Mouse (Mus musculus) forebrain, embryonic 15.5 days (tissue): ENCODE measurements around the gene Kif1b. TPM values are rescaled to one million over a fixed set of nuclear protein-coding genes. Genes with fewer than 3 reads are reported as not detected.

Experiments used
- ATAC-seq: fragments of 200-750 bp; cut with Nextera tagmentation; replicated peaks from 2 replicates; pipeline ENCODE4 v1.8.0; 2017; ENCODE audit warnings: mild to moderate bottlenecking, moderate TSS enrichment, moderate library complexity
- H3K27ac ChIP-seq: fragments of 300-500 bp; sonication (generic); replicated peaks from 2 replicates; pipeline ENCODE4 v1.5.1; 2015; ENCODE audit warnings: mild to moderate bottlenecking, inconsistent platforms
- H3K27me3 ChIP-seq: fragments of 300-500 bp; sonication (generic); 2 replicates; pipeline ENCODE4 v1.6.1; 2015; ENCODE audit warnings: inconsistent platforms
- H3K36me3 ChIP-seq: fragments of 300-500 bp; sonication (generic); 2 replicates; pipeline ENCODE4 v1.6.1; 2015; ENCODE audit warnings: mild to moderate bottlenecking, inconsistent platforms
- H3K4me1 ChIP-seq: fragments of 300-500 bp; sonication (generic); 2 replicates; pipeline ENCODE4 v1.6.1; 2015; ENCODE audit warnings: inconsistent platforms
- H3K4me2 ChIP-seq: fragments of 300-500 bp; sonication (generic); replicated peaks from 2 replicates; pipeline ENCODE4 v1.6.1; 2015; ENCODE audit warnings: mild to moderate bottlenecking, inconsistent platforms
- H3K4me3 ChIP-seq: fragments of 300-500 bp; sonication (generic); 2 replicates; pipeline ENCODE4 v1.5.1; 2015; ENCODE audit warnings: mild to moderate bottlenecking, inconsistent platforms
- H3K9ac ChIP-seq: fragments of 300-500 bp; sonication (generic); replicated peaks from 2 replicates; pipeline ENCODE4 v1.6.1; 2015; ENCODE audit warnings: mild to moderate bottlenecking, inconsistent platforms
- H3K9me3 ChIP-seq: fragments of 300-500 bp; sonication (generic); 2 replicates; pipeline ENCODE4 v1.6.1; 2016; ENCODE audit warnings: inconsistent platforms
- WGBS: fragments of 180-500 bp; shearing (Covaris S2); methylation state at CpG from one replicate; pipeline ENCODE4 v1.1.7; 2015; ENCODE audit warnings: mixed read lengths; 5-methylcytosine and 5-hydroxymethylcytosine counted together
- polyA plus RNA-seq: library from polyadenylated mRNA; unstranded; fragments of >200 nt; fragmentation: Nextera tagmentation; extraction: Ambion mirVana; gene quantifications from 2 replicates; pipeline ENCODE4 v1.2.1, GENCODE M21; 2015

Gene Kif1b
- polyA plus RNA-seq, 1 experiment from 2014 or later = 141 TPM

DNA sequence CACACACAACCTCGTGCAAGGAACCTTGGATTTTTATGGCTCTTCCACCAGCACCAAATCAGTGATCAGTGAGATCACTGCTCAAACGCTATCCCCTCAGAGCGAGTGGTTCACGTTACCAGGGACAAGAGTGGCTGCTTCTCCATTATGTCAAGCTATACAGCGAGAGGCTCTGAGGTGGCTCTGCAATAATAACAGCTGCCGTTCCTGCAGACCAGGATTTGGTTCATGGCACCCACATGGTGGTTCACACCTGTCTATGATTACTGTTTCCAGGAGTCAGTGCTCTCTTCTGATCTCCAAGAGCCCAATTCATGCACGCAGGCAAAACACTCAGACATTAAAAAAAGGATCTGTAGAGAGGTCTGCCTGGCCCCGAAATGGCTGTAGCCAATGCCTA is 169.0 kb downstream of the Kif1b start:
- Histone ChIP-seq H3K27ac (no peak overlapping the region), H3K9me3 (no peaks in the 10 kb centered on the region), H3K36me3 (no peaks in the 10 kb centered on the region), H3K4me2 (no peak overlapping the region), H3K4me3 (no peak overlapping the region), H3K9ac (no peak overlapping the region), H3K4me1 (peaks cover 8% of the 10 kb centered on the region), H3K27me3 (no peaks in the 10 kb centered on the region)
- WGBS = 88% methylated on average over 8 of the region's 8 CpGs
- no peak for ATAC-seq

DNA sequence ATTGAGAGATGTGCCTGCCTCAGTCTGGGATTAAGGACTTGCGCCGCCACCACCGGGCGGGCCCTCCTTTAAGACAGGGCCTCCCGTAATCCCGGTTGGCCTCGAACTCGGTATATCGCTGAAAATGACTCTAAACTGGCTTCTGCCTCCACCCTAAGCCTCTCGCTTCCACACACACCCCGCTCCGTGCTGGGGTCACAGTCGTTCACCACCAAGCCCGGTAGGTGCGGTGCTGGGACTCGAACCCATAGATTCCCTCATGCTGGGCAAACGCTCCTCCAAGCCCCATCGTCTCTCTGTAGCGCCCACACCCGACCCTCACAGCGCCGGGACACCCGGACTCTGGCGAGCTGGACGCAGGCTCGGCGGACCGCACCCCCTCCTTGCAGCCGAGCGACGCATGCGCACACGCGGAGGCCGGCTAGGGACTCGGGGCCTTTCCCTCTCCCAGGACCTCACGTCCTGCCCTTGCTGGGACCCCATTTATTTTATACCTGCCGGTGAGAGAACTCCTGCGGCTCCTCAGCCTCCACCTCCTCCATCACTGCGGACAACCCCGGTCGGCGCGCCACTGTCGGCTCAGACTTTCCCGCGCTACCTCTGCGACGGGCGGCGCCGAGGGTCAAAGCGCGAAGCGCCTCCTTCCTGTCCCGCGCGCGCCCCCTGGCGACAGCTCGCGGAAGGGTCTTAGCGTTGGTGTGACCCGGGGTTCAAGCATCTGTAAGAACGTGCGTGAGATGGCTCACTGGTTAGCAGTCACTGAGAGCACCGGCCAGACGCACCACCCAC is 170.3 kb downstream of the Kif1b start, which contains the start of gene Cenps:
TSS of gene Cenps (minus strand) at position 648 of the 789 bp plus-strand sequence.
- peak within 1 kb of the TSS; percentile 87 for H3K27ac ChIP-seq
- peak within 1 kb of the TSS; percentile 66 for H3K9ac ChIP-seq
- H3K4me1 ChIP-seq = peaks cover 8% of the 10 kb centered on the region
- peak within 1 kb of the TSS; percentile 79 for H3K4me2 ChIP-seq
- peak within 1 kb of the TSS; percentile 69 for H3K4me3 ChIP-seq
- H3K9me3 ChIP-seq = no peaks in the 10 kb centered on the region
- H3K27me3 ChIP-seq = no peaks in the 10 kb centered on the region
- under 1% methylated on average over 68 of the region's 68 CpGs for WGBS
- no peaks in the 10 kb centered on the region for H3K36me3 ChIP-seq
- ATAC-seq = peak; percentile 90

DNA sequence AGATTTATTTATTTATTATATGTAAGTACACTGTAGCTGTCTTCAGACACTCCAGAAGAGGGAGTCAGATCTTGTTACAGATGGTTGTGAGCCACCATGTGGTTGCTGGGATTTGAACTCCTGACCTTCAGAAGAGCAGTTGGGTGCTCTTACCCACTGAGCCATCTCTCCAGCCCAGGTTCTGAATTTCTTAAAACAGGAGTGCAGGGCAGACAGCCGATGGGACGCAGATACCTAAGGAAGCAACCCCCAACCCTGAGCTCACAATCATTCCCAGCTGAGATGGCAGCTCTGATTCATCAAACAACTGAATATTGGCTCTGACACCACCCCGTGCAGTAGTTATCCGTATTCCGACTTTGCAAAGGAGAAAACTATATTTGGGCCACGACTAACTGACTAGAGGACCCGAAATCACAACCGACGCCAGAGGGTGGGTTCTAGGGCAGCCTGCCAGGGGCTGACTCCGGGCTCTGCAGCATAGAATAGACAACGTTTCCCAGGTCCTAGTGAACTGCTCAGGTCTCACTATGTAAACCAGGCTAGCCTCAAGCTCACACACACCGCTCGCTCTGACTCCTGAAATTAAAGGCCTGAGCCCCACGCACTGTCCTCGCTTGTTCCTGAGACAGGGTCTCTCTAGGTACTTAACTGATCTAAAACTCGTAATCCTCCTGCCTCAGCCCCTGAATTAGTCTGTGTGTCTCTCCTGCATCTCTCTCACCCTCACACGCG is 171.2 kb downstream of the Kif1b start:
- H3K27me3 ChIP-seq = no peaks in the 10 kb centered on the region
- H3K4me2 ChIP-seq = peak overlapping the region; percentile 79
- H3K4me1 ChIP-seq = peaks cover 8% of the 10 kb centered on the region
- peak overlapping the region; percentile 69 for H3K4me3 ChIP-seq
- WGBS = 58% methylated on average over 18 of the region's 18 CpGs
- peak; percentile 18; the same call in 1 of the 2 replicates for ATAC-seq
- H3K9ac ChIP-seq = peak overlapping the region; percentile 66
- H3K36me3 ChIP-seq = no peaks in the 10 kb centered on the region
- no peaks in the 10 kb centered on the region for H3K9me3 ChIP-seq
- 0 out of 2 replicates have a peak overlapping the region, but pooled peaks have one; percentile 87 for H3K27ac ChIP-seq

DNA sequence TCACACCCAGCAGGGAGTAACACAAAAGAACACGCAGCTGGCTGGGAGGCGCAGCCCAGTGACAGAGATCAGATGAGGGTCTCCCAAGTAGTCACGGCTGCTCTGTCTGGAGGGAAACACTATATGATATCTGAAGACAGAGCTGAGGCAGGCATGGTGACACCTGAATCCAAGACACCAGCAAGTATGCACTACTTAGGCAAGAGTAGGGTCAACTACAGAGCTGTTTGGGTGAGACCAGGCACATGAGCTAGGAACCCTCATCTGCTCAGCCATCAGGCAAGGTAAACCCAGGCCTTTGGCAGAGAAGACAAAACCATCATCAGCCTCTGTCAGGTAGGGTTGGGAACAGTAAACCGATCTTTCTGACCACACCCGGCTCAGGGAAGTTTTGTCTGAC is 174.1 kb downstream of the Kif1b start:
- Histone ChIP-seq H3K4me3 (no peak overlapping the region), H3K36me3 (peaks cover 9% of the 10 kb centered on the region; the same call in 1 of the 2 replicates), H3K9me3 (no peaks in the 10 kb centered on the region), H3K9ac (no peak overlapping the region), H3K27me3 (no peaks in the 10 kb centered on the region), H3K27ac (no peak overlapping the region), H3K4me2 (no peak overlapping the region), H3K4me1 (peaks cover 8% of the 10 kb centered on the region)
- WGBS = 83% methylated on average over 5 of the region's 5 CpGs
- ATAC-seq = no peak

DNA sequence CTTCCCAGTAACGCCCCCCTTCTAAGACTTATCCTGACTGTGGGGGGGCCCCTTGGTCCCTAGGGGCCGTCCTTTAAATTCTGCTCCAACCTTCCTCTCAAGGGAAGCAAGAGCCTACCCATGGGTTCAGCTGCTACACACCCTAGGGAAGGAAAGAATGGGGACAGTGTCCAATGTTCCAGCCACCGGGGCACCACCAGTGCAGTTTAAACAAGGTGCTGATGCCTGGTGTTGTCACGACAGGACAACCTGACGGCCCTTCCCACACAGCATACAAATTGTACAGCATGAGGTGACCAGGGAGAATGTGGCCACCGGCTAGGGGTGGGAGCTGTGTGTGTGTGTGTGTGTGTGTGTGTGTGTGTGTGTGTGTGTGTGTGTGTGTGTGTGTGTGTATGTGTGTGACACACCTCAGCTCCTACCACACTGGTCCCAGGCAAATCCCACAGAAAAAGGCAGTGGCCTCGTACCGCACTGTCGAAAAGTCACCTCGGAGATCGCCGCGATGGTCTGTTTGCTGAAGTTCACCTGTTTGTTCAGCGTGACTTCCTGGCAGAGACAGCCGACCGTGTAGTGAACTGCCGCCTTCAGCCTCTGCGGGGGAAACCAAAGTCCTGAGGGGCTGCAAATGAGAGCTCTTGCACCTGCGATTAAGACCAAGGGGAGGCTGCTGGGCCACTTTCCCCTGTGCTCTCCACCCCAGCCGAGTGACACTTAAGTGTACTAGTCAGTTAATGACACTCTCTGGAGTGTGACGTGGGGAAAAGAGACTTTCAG is 175.5 kb downstream of the Kif1b start:
- no peak for ATAC-seq
- 94% methylated on average over 21 of the region's 21 CpGs for WGBS
- Histone ChIP-seq H3K9ac (no peak overlapping the region), H3K4me2 (no peak overlapping the region), H3K4me1 (peaks cover 8% of the 10 kb centered on the region), H3K4me3 (no peak overlapping the region), H3K36me3 (peaks cover 9% of the 10 kb centered on the region; the same call in 1 of the 2 replicates), H3K9me3 (no peaks in the 10 kb centered on the region), H3K27me3 (no peaks in the 10 kb centered on the region), H3K27ac (no peak overlapping the region)

DNA sequence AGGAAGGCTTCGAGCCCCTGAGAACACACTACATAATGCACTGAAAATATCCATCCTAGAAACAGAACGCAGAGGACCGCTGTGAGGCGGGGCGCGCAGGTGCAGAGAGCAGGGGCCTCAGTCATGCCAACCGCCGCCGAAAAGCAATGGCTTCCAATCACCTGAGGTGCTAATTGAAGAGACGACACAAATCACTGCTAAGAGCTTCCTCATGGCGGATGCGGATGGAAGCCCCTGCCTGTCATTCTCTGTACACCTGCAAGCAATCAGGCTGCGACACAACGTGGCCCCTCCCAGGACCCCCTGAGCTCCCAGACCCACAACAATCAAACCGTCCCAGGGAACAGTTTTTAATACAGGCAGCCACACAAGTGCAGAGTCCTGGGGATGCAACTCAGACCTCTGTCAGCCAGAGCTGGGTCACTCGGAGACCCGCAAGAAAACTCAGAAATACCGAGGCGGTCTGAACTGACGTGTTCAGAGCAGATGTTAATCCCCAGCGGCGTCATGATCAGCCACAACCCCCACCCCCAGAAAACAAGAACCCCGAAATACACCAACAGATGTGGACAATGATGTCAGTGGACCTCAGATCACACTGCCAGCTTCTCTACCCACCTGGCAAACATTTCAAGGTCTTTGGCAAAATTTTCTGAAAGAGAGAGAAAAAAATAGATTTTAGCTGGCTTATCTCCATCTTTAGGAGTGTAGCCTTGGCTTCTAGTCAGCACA is 176.3 kb downstream of the Kif1b start:
- no peak overlapping the region for H3K4me2 ChIP-seq
- H3K4me1 ChIP-seq = peaks cover under 1% of the 10 kb centered on the region; the same call in 1 of the 2 replicates
- H3K36me3 ChIP-seq = peaks cover 9% of the 10 kb centered on the region; the same call in 1 of the 2 replicates
- no peak overlapping the region for H3K9ac ChIP-seq
- H3K27ac ChIP-seq = no peak overlapping the region
- no peaks in the 10 kb centered on the region for H3K9me3 ChIP-seq
- H3K4me3 ChIP-seq = no peak overlapping the region
- H3K27me3 ChIP-seq = no peaks in the 10 kb centered on the region
- 90% methylated on average over 23 of the region's 23 CpGs for WGBS
- no peak for ATAC-seq

DNA sequence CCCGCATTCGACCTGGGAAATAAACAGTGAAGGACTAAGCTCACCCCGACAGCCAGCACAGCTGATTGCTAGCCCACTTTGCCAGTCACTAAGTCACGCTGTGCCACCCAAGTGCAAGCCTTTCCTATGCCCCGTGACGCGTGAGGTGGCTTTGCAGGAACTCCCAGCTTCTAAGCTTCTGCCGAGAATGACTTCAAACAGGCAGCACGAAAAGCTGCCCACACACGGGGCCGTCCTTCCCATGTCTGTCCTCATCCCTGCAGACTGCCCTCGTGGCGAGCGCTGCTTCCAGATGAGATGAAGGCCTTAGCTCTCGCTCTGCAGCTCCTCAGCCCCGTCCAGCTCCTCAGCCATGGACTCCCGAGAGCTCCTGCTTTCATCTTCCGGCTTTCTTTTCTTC is 179.0 kb downstream of the Kif1b start:
- Histone ChIP-seq H3K4me2 (no peak overlapping the region), H3K4me3 (no peak overlapping the region), H3K4me1 (no peaks in the 10 kb centered on the region), H3K36me3 (peaks cover 9% of the 10 kb centered on the region; the same call in 1 of the 2 replicates), H3K9me3 (no peaks in the 10 kb centered on the region), H3K27ac (no peak overlapping the region), H3K27me3 (no peaks in the 10 kb centered on the region), H3K9ac (no peak overlapping the region)
- no peak for ATAC-seq
- WGBS = 88% methylated on average over 18 of the region's 18 CpGs

DNA sequence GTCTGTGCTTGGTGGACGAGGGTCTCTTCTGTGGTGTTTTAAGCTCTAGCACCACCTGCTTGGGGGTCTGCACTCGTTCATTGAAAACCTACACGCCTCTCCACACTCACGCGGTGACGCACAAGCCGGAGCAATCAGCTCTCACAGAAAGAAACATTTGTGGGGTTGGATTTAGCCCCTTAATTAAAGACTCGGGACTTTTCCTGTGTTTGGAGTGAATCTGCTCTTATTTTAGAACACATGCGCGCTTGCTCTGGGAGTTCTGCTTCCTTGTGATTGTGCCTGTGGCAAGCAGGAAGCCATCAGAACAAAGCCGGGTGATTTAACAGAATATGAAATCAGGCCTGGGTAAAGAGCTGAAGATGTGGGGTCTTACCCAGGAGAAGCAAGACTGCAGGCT is 180.8 kb downstream of the Kif1b start, which contains the start of gene Cort:
TSS of gene Cort (minus strand) at position 101 of the 400 bp plus-strand sequence.
- no peak within 1 kb of the TSS; the same call in 1 of the 2 replicates for H3K27ac ChIP-seq
- H3K4me2 ChIP-seq = no peak within 1 kb of the TSS
- no peaks in the 10 kb centered on the region for H3K4me1 ChIP-seq
- H3K4me3 ChIP-seq = no peak within 1 kb of the TSS
- no peaks in the 10 kb centered on the region for H3K27me3 ChIP-seq
- WGBS = 79% methylated on average over 11 of the region's 11 CpGs
- no peak for ATAC-seq
- H3K36me3 ChIP-seq = peaks cover 9% of the 10 kb centered on the region; the same call in 1 of the 2 replicates
- no peak within 1 kb of the TSS for H3K9ac ChIP-seq
- H3K9me3 ChIP-seq = no peaks in the 10 kb centered on the region

Other genes with a start within 250 kb of the Kif1b start
- 53.4 and 54.2 TPM in 2 replicates for gene Pex14, start 207.8 kb downstream of the Kif1b start, polyA plus RNA-seq
- gene Dffa, start 203.5 kb downstream of the Kif1b start, polyA plus RNA-seq = 24.2 and 25.0 TPM in 2 replicates
- 1.2 and 1.3 TPM in 2 replicates for gene Cort, start 180.9 kb downstream of the Kif1b start, polyA plus RNA-seq
- 21.9 and 26.8 TPM in 2 replicates for gene Cenps, start 170.1 kb downstream of the Kif1b start, polyA plus RNA-seq
- gene Pgd, start 140.9 kb downstream of the Kif1b start, polyA plus RNA-seq = 92.1 and 94.4 TPM in 2 replicates
- 58.0 and 58.4 TPM in 2 replicates for gene Ube4b, start 119.1 kb upstream of the Kif1b start, polyA plus RNA-seq
- not detected in 2 replicates for gene Rbp7, start 147.3 kb upstream of the Kif1b start, polyA plus RNA-seq
- 0.39 TPM in 1 of 2 replicates, not detected in the other for gene Tmem274, start 169.7 kb upstream of the Kif1b start, polyA plus RNA-seq
- 10.5 and 12.8 TPM in 2 replicates for gene Nmnat1, start 177.5 kb upstream of the Kif1b start, polyA plus RNA-seq
- 47.9 and 51.0 TPM in 2 replicates for gene Lzic, start 177.5 kb upstream of the Kif1b start, polyA plus RNA-seq
- 98.1 and 113 TPM in 2 replicates for gene Ctnnbip1, start 210.5 kb upstream of the Kif1b start, polyA plus RNA-seq